Mouse (Mus musculus) neural tube, embryonic 15.5 days (tissue): ENCODE measurements around the gene Prss41. TPM values are rescaled to one million over a fixed set of nuclear protein-coding genes. Genes with fewer than 3 reads are reported as not detected.

Source experiments
- ATAC-seq: fragments of 200-750 bp; cut with Nextera tagmentation; 2 replicates; pipeline ENCODE4 v1.8.0; 2017; ENCODE audit warnings: mild to moderate bottlenecking, moderate TSS enrichment, moderate library complexity; ENCODE audit not compliant: low FRiP score
- H3K27ac ChIP-seq: fragments of 300-500 bp; sonication (generic); replicated peaks from 2 replicates; pipeline ENCODE4 v1.5.1; 2015; ENCODE audit warnings: mild to moderate bottlenecking, inconsistent platforms
- H3K27me3 ChIP-seq: fragments of 300-500 bp; sonication (generic); replicated peaks from 2 replicates; pipeline ENCODE4 v1.6.1; 2015; ENCODE audit warnings: inconsistent platforms
- H3K36me3 ChIP-seq: fragments of 300-500 bp; sonication (generic); 2 replicates; pipeline ENCODE4 v1.6.1; 2015; ENCODE audit warnings: inconsistent platforms
- H3K4me1 ChIP-seq: fragments of 300-500 bp; sonication (generic); 2 replicates; pipeline ENCODE4 v1.6.1; 2015; ENCODE audit warnings: inconsistent platforms
- H3K4me2 ChIP-seq: fragments of 300-500 bp; sonication (generic); 2 replicates; pipeline ENCODE4 v1.6.1; 2015; ENCODE audit warnings: inconsistent platforms, mild to moderate bottlenecking, moderate library complexity
- H3K4me3 ChIP-seq: fragments of 300-500 bp; sonication (generic); replicated peaks from 2 replicates; pipeline ENCODE4 v1.5.1; 2015; ENCODE audit warnings: mild to moderate bottlenecking, inconsistent platforms
- H3K9ac ChIP-seq: fragments of 300-500 bp; sonication (generic); replicated peaks from 2 replicates; pipeline ENCODE4 v1.6.1; 2015; ENCODE audit warnings: mild to moderate bottlenecking, inconsistent platforms
- H3K9me3 ChIP-seq: fragments of 300-500 bp; sonication (generic); replicated peaks from 2 replicates; pipeline ENCODE4 v1.6.1; 2016; ENCODE audit warnings: inconsistent platforms
- WGBS: fragments of 180-500 bp; shearing (Covaris S2); methylation state at CpG from one replicate; pipeline ENCODE4 v1.1.7; 2015; ENCODE audit warnings: mixed read lengths; 5-methylcytosine and 5-hydroxymethylcytosine counted together
- polyA plus RNA-seq: library from polyadenylated mRNA; unstranded; fragments of >200 nt; fragmentation: Nextera tagmentation; extraction: Ambion mirVana; gene quantifications from 2 replicates; pipeline ENCODE4 v1.2.1, GENCODE M21; 2015

Gene Prss41
- polyA plus RNA-seq, 1 experiment from 2014 or later = 2.0 TPM

DNA sequence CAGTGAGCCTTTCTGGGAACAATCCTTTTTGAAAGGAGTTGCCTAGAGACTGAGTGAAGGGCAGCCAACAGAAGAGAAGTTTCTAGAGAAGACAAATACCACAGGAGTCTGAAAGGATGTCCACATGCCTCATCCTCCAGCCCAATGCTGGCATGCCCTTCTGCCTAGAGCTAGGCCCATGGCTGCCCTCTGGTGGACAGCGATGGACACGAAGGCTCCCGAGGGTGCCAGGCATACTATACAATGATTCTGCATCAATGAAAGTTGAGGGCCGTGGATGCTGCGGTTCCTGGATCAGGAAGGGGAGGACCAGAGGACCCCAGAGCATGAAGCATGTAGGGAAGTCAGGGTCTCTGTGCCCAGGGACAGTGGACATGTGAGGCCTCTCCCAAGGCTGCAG, 9.3 kb upstream of the Prss41 start:
- H3K27ac ChIP-seq = no peak overlapping the region
- no peak for ATAC-seq
- H3K4me1 ChIP-seq = no peaks in the 10 kb centered on the region
- peaks cover 5% of the 10 kb centered on the region; the same call in 1 of the 2 replicates for H3K27me3 ChIP-seq
- H3K9me3 ChIP-seq = no peaks in the 10 kb centered on the region
- WGBS = 35% methylated on average over 5 of the region's 5 CpGs
- H3K9ac ChIP-seq = no peak overlapping the region
- H3K4me2 ChIP-seq = no peak overlapping the region
- no peak overlapping the region for H3K4me3 ChIP-seq
- H3K36me3 ChIP-seq = no peaks in the 10 kb centered on the region

GRCm38 (mm10) chr17:23850853-23851749, 7.1 kb upstream of the Prss41 start:
- Histone ChIP-seq H3K9ac (no peak overlapping the region), H3K4me1 (no peaks in the 10 kb centered on the region), H3K4me3 (no peak overlapping the region), H3K27ac (no peak overlapping the region), H3K9me3 (no peaks in the 10 kb centered on the region), H3K4me2 (no peak overlapping the region), H3K36me3 (no peaks in the 10 kb centered on the region), H3K27me3 (peaks cover 10% of the 10 kb centered on the region; the same call in 1 of the 2 replicates)
- 56% methylated on average over 18 of the region's 19 CpGs for WGBS
- no peak for ATAC-seq

- H3K27ac ChIP-seq = no peak overlapping the region
- no peak overlapping the region for H3K9ac ChIP-seq
- no peak overlapping the region for H3K4me2 ChIP-seq
- H3K36me3 ChIP-seq = no peaks in the 10 kb centered on the region
- H3K4me1 ChIP-seq = no peaks in the 10 kb centered on the region
- H3K27me3 ChIP-seq = peaks cover 10% of the 10 kb centered on the region; the same call in 1 of the 2 replicates
- ATAC-seq = no peak
- no peaks in the 10 kb centered on the region for H3K9me3 ChIP-seq
- no peak overlapping the region for H3K4me3 ChIP-seq
- WGBS = 67% methylated on average over 2 of the region's 2 CpGs
These were observed 6.1 kb upstream of the Prss41 start for GRCm38 (mm10) chr17:23850028-23850427.

- 43% methylated on average over 23 of the region's 23 CpGs for WGBS
- H3K36me3 ChIP-seq = no peaks in the 10 kb centered on the region
- no peak for ATAC-seq
- peak overlapping the region; percentile 34 for H3K4me2 ChIP-seq
- H3K27ac ChIP-seq = no peak overlapping the region
- H3K9ac ChIP-seq = no peak overlapping the region
- no peak overlapping the region for H3K4me3 ChIP-seq
- H3K27me3 ChIP-seq = 0 out of 2 replicates have a peak, but pooled peaks cover 8% of the 10 kb centered on the region
- H3K4me1 ChIP-seq = peaks cover 3% of the 10 kb centered on the region; the same call in 1 of the 2 replicates
- no peaks in the 10 kb centered on the region for H3K9me3 ChIP-seq
These were observed 696 bp downstream of the Prss41 start for GRCm38 (mm10) chr17:23843141-23843811.

DNA sequence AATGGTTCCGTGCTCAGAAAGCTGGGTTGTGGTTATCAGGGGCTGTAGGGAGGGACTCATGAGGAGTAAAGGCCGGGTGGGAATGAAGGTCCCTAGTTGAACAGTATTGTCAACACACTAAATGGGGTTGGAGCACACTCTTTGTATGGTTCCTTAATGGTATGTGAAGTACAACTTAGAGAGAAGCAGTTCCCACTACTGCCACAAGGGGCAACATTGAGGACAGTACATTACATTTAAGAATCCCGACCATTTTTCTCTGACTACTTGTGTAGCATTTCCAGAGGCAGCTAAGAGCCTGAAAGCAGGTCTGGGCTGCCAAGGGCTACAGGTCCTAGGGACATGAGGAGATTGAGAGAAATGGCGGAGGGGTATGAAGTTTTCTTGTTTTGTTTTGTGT, 2.8 kb downstream of the Prss41 start:
- Histone ChIP-seq H3K9ac (no peak overlapping the region), H3K27ac (no peak overlapping the region), H3K27me3 (peaks cover 6% of the 10 kb centered on the region; the same call in 1 of the 2 replicates), H3K9me3 (no peaks in the 10 kb centered on the region), H3K4me1 (peaks cover 3% of the 10 kb centered on the region; the same call in 1 of the 2 replicates), H3K4me3 (no peak overlapping the region), H3K4me2 (no peak overlapping the region), H3K36me3 (no peaks in the 10 kb centered on the region)
- ATAC-seq = no peak
- 29% methylated on average over 4 of the region's 4 CpGs for WGBS

- Histone ChIP-seq H3K36me3 (no peaks in the 10 kb centered on the region), H3K4me2 (no peak within 1 kb of the TSS), H3K4me3 (no peak within 1 kb of the TSS), H3K4me1 (no peaks in the 10 kb centered on the region), H3K27ac (no peak within 1 kb of the TSS), H3K9me3 (no peaks in the 10 kb centered on the region), H3K9ac (no peak within 1 kb of the TSS), H3K27me3 (peaks cover 35% of the 10 kb centered on the region)
- no peak for ATAC-seq
- WGBS = 77% methylated on average over 8 of the region's 8 CpGs
These were observed 7.9 kb downstream of the Prss41 start, which contains the start of gene Prss33 for GRCm38 (mm10) chr17:23836006-23836575. Gene Prss33 (minus strand): TSS chr17:23836056.

- Histone ChIP-seq H3K9ac (no peak overlapping the region), H3K4me3 (no peak overlapping the region), H3K27ac (no peak overlapping the region), H3K4me1 (peaks cover 27% of the 10 kb centered on the region), H3K9me3 (no peaks in the 10 kb centered on the region), H3K36me3 (peaks cover 12% of the 10 kb centered on the region), H3K27me3 (peaks cover 31% of the 10 kb centered on the region), H3K4me2 (no peak overlapping the region)
- no peak for ATAC-seq
- 91% methylated on average over 1 of the region's 1 CpGs for whole genome bisulfite sequencing
These were observed 12.8 kb downstream of the Prss41 start for GRCm38 (mm10) chr17:23831201-23831600.

GRCm38 (mm10) chr17:23829064-23829619, 14.8 kb downstream of the Prss41 start, which contains the start of gene Elob:
Gene Elob (minus strand): TSS chr17:23829136.
- Histone ChIP-seq H3K4me2 (peak within 1 kb of the TSS; percentile 82), H3K4me1 (peaks cover 30% of the 10 kb centered on the region), H3K36me3 (peaks cover 32% of the 10 kb centered on the region), H3K4me3 (peak within 1 kb of the TSS; percentile 74), H3K27me3 (peaks cover 19% of the 10 kb centered on the region), H3K27ac (peak within 1 kb of the TSS; percentile 96), H3K9me3 (no peaks in the 10 kb centered on the region), H3K9ac (peak within 1 kb of the TSS; percentile 78)
- WGBS = under 1% methylated on average over 20 of the region's 42 CpGs
- ATAC-seq = peak; percentile 96

- under 1% methylated on average over 47 of the region's 47 CpGs for WGBS
- Histone ChIP-seq H3K9me3 (no peaks in the 10 kb centered on the region), H3K27ac (peak overlapping the region; percentile 96), H3K9ac (peak overlapping the region; percentile 78), H3K27me3 (peaks cover 12% of the 10 kb centered on the region), H3K4me3 (peak overlapping the region; percentile 74), H3K36me3 (peaks cover 39% of the 10 kb centered on the region), H3K4me1 (peaks cover 30% of the 10 kb centered on the region), H3K4me2 (peak overlapping the region; percentile 82)
- ATAC-seq = peak; percentile 79
These were observed 15.5 kb downstream of the Prss41 start for GRCm38 (mm10) chr17:23828271-23829001.

DNA sequence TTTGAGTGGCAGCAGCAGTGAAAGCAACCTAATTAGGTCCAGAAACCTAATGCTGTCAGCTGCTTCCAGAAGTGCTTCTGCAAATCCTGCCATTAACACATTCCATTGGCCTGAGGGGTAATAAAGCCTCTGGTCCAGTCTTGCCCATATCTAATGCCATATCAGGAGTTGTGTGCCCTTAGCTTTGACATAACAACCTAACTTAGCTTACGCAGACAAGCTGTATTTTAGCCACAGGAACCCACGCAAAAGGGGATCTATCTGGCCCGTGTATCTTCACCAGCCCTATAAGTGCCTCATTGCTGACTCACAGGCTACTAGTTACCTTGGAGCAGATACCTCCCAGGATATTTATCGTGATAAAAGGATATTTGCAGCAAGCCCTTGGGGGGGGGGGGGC, 18.4 kb downstream of the Prss41 start:
- Histone ChIP-seq H3K4me2 (no peak overlapping the region), H3K4me3 (no peak overlapping the region), H3K4me1 (peaks cover 30% of the 10 kb centered on the region), H3K9ac (no peak overlapping the region), H3K36me3 (peaks cover 67% of the 10 kb centered on the region), H3K27me3 (no peaks in the 10 kb centered on the region), H3K27ac (0 out of 2 replicates have a peak overlapping the region, but pooled peaks have one; percentile 5), H3K9me3 (no peaks in the 10 kb centered on the region)
- 88% methylated on average over 4 of the region's 4 CpGs for WGBS
- no peak for ATAC-seq

- Histone ChIP-seq H3K9me3 (peaks cover 7% of the 10 kb centered on the region; the same call in 1 of the 2 replicates), H3K4me1 (peaks cover 25% of the 10 kb centered on the region), H3K4me2 (no peak overlapping the region), H3K4me3 (no peak overlapping the region), H3K36me3 (peaks cover 86% of the 10 kb centered on the region), H3K27ac (no peak overlapping the region), H3K27me3 (no peaks in the 10 kb centered on the region), H3K9ac (no peak overlapping the region)
- 89% methylated on average over 12 of the region's 12 CpGs for WGBS
- ATAC-seq = no peak
These were observed 20.4 kb downstream of the Prss41 start for GRCm38 (mm10) chr17:23823614-23824013.
